Mouse (Mus musculus) liver, embryonic 14 days (tissue): ENCODE data around the gene Gm15319. TPM values are rescaled to one million over a fixed set of nuclear protein-coding genes. Genes with fewer than 3 reads are reported as not detected.

Source experiments
- polyA plus RNA-seq: library from polyadenylated mRNA; depleted of rRNA; stranded (reverse); fragments of >200 nt; gene quantifications from 2 replicates; pipeline ENCODE4 v1.2.3, GENCODE M21; 2012; rRNA removed

Gene Gm15319
- 0.01 TPM in 1 of 2 replicates, not detected in the other for polyA plus RNA-seq

GRCm38 (mm10) chr8:20363110-20363509, at the start of gene Gm15319:
Gm15319 (minus strand) TSS chr8:20363210.

